Mouse (Mus musculus) liver, adult 2 months (tissue): ENCODE measurements around the gene Arglu1.

Experiments
- CTCF ChIP-seq: fragments of 200-500 bp; IDR thresholded peaks from 2 replicates; pipeline ENCODE4 v1.5.1; 2011; ENCODE audit warnings: low read depth, low read length, control low read depth
- POLR2A ChIP-seq: fragments of 200-500 bp; IDR thresholded peaks from 2 replicates; pipeline ENCODE4 v1.6.1; 2011; ENCODE audit warnings: low read length, control low read depth; ENCODE audit not compliant: insufficient read depth; ENCODE audit errors: extremely low read depth

- TF ChIP-seq CTCF (no peak), POLR2A (no peak)
These were observed 50.1 kb downstream of the Arglu1 start for GRCm38 (mm10) chr8:8640264-8640588.
